In the genomic region with DNA sequence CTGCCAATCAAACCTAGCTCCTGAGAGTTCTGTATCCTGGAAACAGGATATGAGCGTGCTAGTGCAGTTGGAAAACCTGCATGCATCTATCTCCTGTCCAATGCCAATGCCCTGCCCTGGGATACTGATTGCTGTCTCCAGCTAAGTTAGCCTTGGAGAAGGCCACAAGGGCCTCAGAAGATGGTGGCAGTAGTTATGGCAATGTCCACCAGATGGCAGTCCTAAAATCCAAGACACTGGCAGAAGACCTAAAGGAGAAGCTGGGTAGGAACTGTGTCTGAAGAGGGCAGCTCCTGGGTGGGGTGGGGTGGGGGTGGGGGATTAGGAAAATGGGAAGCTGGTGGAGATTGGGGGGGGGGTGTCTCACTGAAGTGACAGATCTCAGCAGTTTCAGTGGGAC, we compare ENCODE assay signal across 9 mouse cellular contexts. TPM values are rescaled to one million over a fixed set of nuclear protein-coding genes. Genes with fewer than 3 reads are reported as not detected.
DNase-seq lines count a peak whose midpoint lies in the region; ATAC-seq and TF ChIP-seq lines count a peak whose summit lies in the region.
"Had no signal": no experiment of that assay in that cellular context is flagged by ENCODE, and none has a peak within 500 bp of the region (broad histone marks: within the 10 kb centered on the region; RNA-seq: fewer than 3 reads in every experiment).

No protein-coding gene starts in this region.

- dilution Hi-C loops in CH12.LX (cut with MboI; ENCODE audit: extremely low pct_ligation_motif_present, extremely low pct_unique_long_range_greater_than_20kb, low sequenced_read_pairs): no loop called here

- no peak overlapping the region for H3K4me2 ChIP-seq in CH12.LX (ENCODE audit: insufficient read depth, low read depth, poor library complexity, severe bottlenecking)

- no peak overlapping the region for H3K27ac ChIP-seq in CH12.LX (ENCODE audit: insufficient read depth, low read depth)
- H3K27ac ChIP-seq in cortical plate, adult 2 months (ENCODE audit: insufficient read depth, low read length): no peak overlapping the region

- peak; percentile 34 to 79 for TF ChIP-seq CTCF in CH12.LX (conservative IDR thresholded peaks at IDR 0.05 in 1 of 2, IDR thresholded peaks at IDR 0.05 in 1 of 2; ENCODE audit: low read depth in 2 of 2, low read length in 2 of 2)
- TF ChIP-seq CTCF in cortical plate, adult 2 months (IDR thresholded peaks at IDR 0.05; ENCODE audit: extremely low read depth, insufficient read depth, low read length): peak; percentile 63

- H3K4me1 ChIP-seq in CH12.LX (ENCODE audit: control insufficient read depth in 1 of 2, insufficient read depth in 2 of 2): no peaks in the 10 kb centered on the region
- H3K4me1 ChIP-seq in cortical plate, adult 2 months (ENCODE audit: control insufficient read depth, insufficient read depth, low read length): no peaks in the 10 kb centered on the region

- in situ Hi-C loops in CH12.LX (cut with MboI; ENCODE audit: low pct_ligation_motif_present, low pct_unique_long_range_greater_than_20kb, low sequenced_read_pairs): no loop called here

- no peak for TF ChIP-seq EP300 in CH12.LX (IDR thresholded peaks at IDR 0.05; ENCODE audit: low read length)

- H3K4me3 ChIP-seq in CH12.LX (replicated peaks in 1 of 3; ENCODE audit: low read depth in 2 of 3, low read length in 2 of 3, poor library complexity in 1 of 3): no peak overlapping the region
- no peak overlapping the region for H3K4me3 ChIP-seq in cortical plate, adult 2 months (ENCODE audit: insufficient read depth, low read length)

- H3K27me3 ChIP-seq in CH12.LX (replicated peaks): peaks cover 79% of the 10 kb centered on the region

- no peak for TF ChIP-seq POLR2A in CH12.LX (IDR thresholded peaks at IDR 0.05; ENCODE audit: low read depth, low read length)
- TF ChIP-seq POLR2A in cortical plate, adult 2 months (IDR thresholded peaks at IDR 0.05; ENCODE audit: extremely low read depth, insufficient read depth, low read length): no peak

- no peaks in the 10 kb centered on the region for H3K79me2 ChIP-seq in CH12.LX (replicated peaks; ENCODE audit: control insufficient read depth, extremely low read depth, insufficient read depth, poor library complexity, severe bottlenecking)

- peak; percentile 39 for TF ChIP-seq RAD21 in CH12.LX (IDR thresholded peaks at IDR 0.05; ENCODE audit: low read depth, low read length)

- H3K36me3 ChIP-seq in CH12.LX (replicated peaks in 1 of 2; ENCODE audit: control insufficient read depth in 1 of 2, insufficient read depth in 1 of 2, low read length in 1 of 2): no peaks in the 10 kb centered on the region

- peak; percentile 21; the same call in 1 of the 2 replicates for ATAC-seq in neutrophil, adult 5-6 weeks (ENCODE audit: extremely low read depth, insufficient number of reproducible peaks, low FRiP score, poor library complexity, severe bottlenecking)
- no peak for ATAC-seq in erythroid progenitor cell, adult 5-6 weeks (replicated peaks; ENCODE audit: low FRiP score, poor library complexity, severe bottlenecking)

- no peak overlapping the region for H3K9ac ChIP-seq in CH12.LX (ENCODE audit: insufficient read depth, low read depth)

- H3K9me3 ChIP-seq in CH12.LX (replicated peaks; ENCODE audit: low read length): peaks cover 2% of the 10 kb centered on the region

- peak; percentile 34 to 57 for DNase-seq in left cerebral cortex, adult 18-20 months (ENCODE audit: low spot score in 2 of 2)
- DNase-seq in left cerebral cortex, adult 11 months (ENCODE audit: low spot score): no peak
- DNase-seq in CH12.LX (ENCODE audit: extremely low read depth): peak; percentile 49
- peak; percentile 48 for DNase-seq in MN1 (ENCODE audit: low spot score)
- DNase-seq in kidney, postnatal 14 days: peak; percentile 65

TF ChIP-seq in CH12.LX, 34 proteins besides CTCF, POLR2A, EP300 and RAD21:
- TF ChIP-seq SMC3 (IDR thresholded peaks at IDR 0.05; ENCODE audit: low read depth, low read length): peak; percentile 76
- no peak for TF ChIP-seq NRF1 (IDR thresholded peaks at IDR 0.05; ENCODE audit: low read depth, low read length)

RNA-seq across cellular contexts. Expression of gene Tlx1, which starts 33.7 kb away (rescaled TPM):
- not detected for total RNA-seq in left cerebral cortex, adult 18-20 months (2021)
- not detected in 2 replicates for total RNA-seq in CH12.LX (2012; rRNA removed)
- total RNA-seq in CH12.LX (2014; rRNA removed): not detected in 2 replicates
- polyA plus RNA-seq in CH12.LX (2012; ENCODE audit: insufficient read length, low read depth): not detected in 2 replicates
- not detected in 2 replicates for polyA plus RNA-seq in cortical plate, adult 2 months (2012; rRNA removed)
- not detected in 2 replicates for total RNA-seq in neutrophil, adult 5-6 weeks (2017)
- not detected in 2 replicates for total RNA-seq in erythroid progenitor cell, adult 5-6 weeks (2015; ENCODE audit: low replicate concordance)
- total RNA-seq in erythroid progenitor cell, adult 5-6 weeks (2017; ENCODE audit: low replicate concordance): not detected in 2 replicates
- polyA plus RNA-seq: lung, embryonic 16.5 days had no signal

RNA-seq across cellular contexts. Expression of gene Kazald1, which starts 41.8 kb away (rescaled TPM):
- 1 to 10 TPM; 6.7 to 7.3 TPM for total RNA-seq in left cerebral cortex, adult 18-20 months (2021)
- total RNA-seq in CH12.LX (2012; rRNA removed): 0.63 and 1.2 TPM in 2 replicates
- total RNA-seq in CH12.LX (2014; rRNA removed): 0.23 and 0.27 TPM in 2 replicates
- 0.31 and 0.44 TPM in 2 replicates for polyA plus RNA-seq in CH12.LX (2012; ENCODE audit: insufficient read length, low read depth)
- 6.8 and 9.1 TPM in 2 replicates for polyA plus RNA-seq in cortical plate, adult 2 months (2012; rRNA removed)
- 1.4 TPM in 1 of 2 replicates, not detected in the other for total RNA-seq in neutrophil, adult 5-6 weeks (2017)
- not detected in 2 replicates for total RNA-seq in erythroid progenitor cell, adult 5-6 weeks (2015; ENCODE audit: low replicate concordance)
- total RNA-seq in erythroid progenitor cell, adult 5-6 weeks (2017; ENCODE audit: low replicate concordance): not detected in 2 replicates
